Mouse (Mus musculus) adrenal gland, postnatal 4 days (tissue): Measurements from ENCODE around the gene Gm20822. TPM values are rescaled to one million over a fixed set of nuclear protein-coding genes. Genes with fewer than 3 reads are reported as not detected.
"Not testable (repeated sequence)": the region's sequence is repeated elsewhere in the genome, so short reads cannot be mapped to it uniquely, and the experiment has no call there.

Experiments used
- DNase-seq, 2 experiments: peaks; one replicate each; pipeline ENCODE4 v3.0.0; 2021 to 2022; ENCODE audit warnings: low spot score in 2 of 2, mixed read lengths in 2 of 2
- long read RNA-seq, 2 experiments: library from polyadenylated mRNA; stranded (forward); transcript quantifications; one replicate each; pipeline ENCODE4 v2.0.0; 2021
- total RNA-seq, 2 experiments: library from RNA; stranded (reverse); gene quantifications; 2 replicates each; pipeline ENCODE4 v1.2.3; 2021

Gene Gm20822
- not detected for total RNA-seq
- long read RNA-seq, experiment 1: 0 reads
- long read RNA-seq, experiment 2: 0 reads

- DNase-seq: not testable (repeated sequence)
These were observed at the start of gene Gm20822 for GRCm38 (mm10) chrY:15884671-15885070. TSS of gene Gm20822 (minus strand) at chrY:15884771.
